Mouse (Mus musculus) CD4-positive helper T cell, adult 2 months (primary cell): ENCODE measurements around the gene Vmn2r55.
"Not testable (repeated sequence)": the region's sequence is repeated elsewhere in the genome, so short reads cannot be mapped to it uniquely, and the experiment has no call there.

Experiments
- DNase-seq: peaks from one replicate; pipeline ENCODE4 v3.0.0-alpha.2; 2012; ENCODE audit warnings: low read depth, missing footprints, low spot score

Gene Vmn2r55

GRCm38 (mm10) chr7:12684903-12685302 lies at the start of gene Vmn2r55:
Vmn2r55 (minus strand) TSS chr7:12685003.
- not testable (repeated sequence) for DNase-seq

GRCm38 (mm10) chr7:12640219-12640618 lies 44.6 kb downstream of the Vmn2r55 start, which contains the start of gene Vmn2r54:
Vmn2r54 (minus strand) TSS chr7:12640319.
- not testable (repeated sequence) for DNase-seq

- no peak for DNase-seq
Measured at GRCm38 (mm10) chr7:12608688-12609087, 76.1 kb downstream of the Vmn2r55 start, which contains the start of gene Vmn2r53. Vmn2r53 (minus strand) TSS chr7:12608788.
